Mouse (Mus musculus) heart, postnatal 0 days (tissue): ENCODE data around the gene Lpp. TPM values are rescaled to one million over a fixed set of nuclear protein-coding genes. Genes with fewer than 3 reads are reported as not detected.

Experiments
- ATAC-seq: fragments of 200-750 bp; cut with Nextera tagmentation; 2 replicates; pipeline ENCODE4 v1.8.0; 2017; ENCODE audit warnings: low read depth, moderate number of reproducible peaks, moderate library complexity; ENCODE audit not compliant: insufficient read depth
- DNase-seq: peaks from one replicate; pipeline ENCODE4 v3.0.0-alpha.2; 2016; ENCODE audit warnings: low spot score
- H3K27ac ChIP-seq: fragments of 300-500 bp; sonication (generic); 2 replicates; pipeline ENCODE4 v1.5.1; 2014; ENCODE audit warnings: low read depth, mild to moderate bottlenecking
- H3K27me3 ChIP-seq: fragments of 300-500 bp; sonication (generic); 2 replicates; pipeline ENCODE4 v1.6.1; 2014; ENCODE audit warnings: low read length, mixed read lengths; ENCODE audit not compliant: control insufficient read depth, insufficient read depth
- H3K36me3 ChIP-seq: fragments of 300-500 bp; sonication (generic); replicated peaks from 2 replicates; pipeline ENCODE4 v1.6.1; 2014; ENCODE audit warnings: low read length, mixed read lengths; ENCODE audit not compliant: control insufficient read depth, insufficient read depth
- H3K4me1 ChIP-seq: fragments of 300-500 bp; sonication (generic); 2 replicates; pipeline ENCODE4 v1.6.1; 2014; ENCODE audit warnings: antibody characterized with exemption; ENCODE audit not compliant: control insufficient read depth, insufficient read depth
- H3K4me2 ChIP-seq: fragments of 300-500 bp; sonication (generic); 2 replicates; pipeline ENCODE4 v1.6.1; 2014; ENCODE audit warnings: low read depth, mild to moderate bottlenecking, low read length, moderate library complexity
- H3K4me3 ChIP-seq: fragments of 300-500 bp; sonication (generic); 2 replicates; pipeline ENCODE4 v1.5.1; 2014; ENCODE audit warnings: low read depth, low read length
- H3K9ac ChIP-seq: fragments of 300-500 bp; sonication (generic); replicated peaks from 2 replicates; pipeline ENCODE4 v1.6.1; 2014; ENCODE audit warnings: low read depth, low read length, mixed read lengths
- H3K9me3 ChIP-seq: fragments of 300-500 bp; sonication (generic); replicated peaks from 2 replicates; pipeline ENCODE4 v1.6.1; 2016; ENCODE audit warnings: low read length; ENCODE audit not compliant: control insufficient read depth
- CTCF ChIP-seq: IDR thresholded peaks from 2 replicates; pipeline ENCODE4 v1.5.1; 2016; ENCODE audit warnings: antibody characterized with exemption, control low read depth, low read depth
- EP300 ChIP-seq: IDR thresholded peaks from 2 replicates; pipeline ENCODE4 v1.6.1; 2016; ENCODE audit warnings: antibody characterized with exemption, low read depth
- WGBS: fragments of 180-500 bp; shearing (Covaris S2); extraction: QIAGEN DNeasy Blood & Tissue Kit; methylation state at CpG from one replicate; pipeline ENCODE4 v1.1.7; 2014; 5-methylcytosine and 5-hydroxymethylcytosine counted together
- polyA plus RNA-seq: library from polyadenylated mRNA; unstranded; fragments of >200 nt; fragmentation: Nextera tagmentation; extraction: Ambion mirVana; gene quantifications from 2 replicates; pipeline ENCODE4 v1.2.1, GENCODE M21; 2015
- total RNA-seq: library from RNA; depleted of rRNA; stranded (reverse); fragments of >200 nt; gene quantifications from 2 replicates; pipeline ENCODE4 v1.2.3, GENCODE M21; 2014; ENCODE audit warnings: low replicate concordance

Gene Lpp
- total and polyA plus RNA-seq, 2 experiments from 2014 or later = 32.1 to 77.4 TPM

- Histone ChIP-seq H3K4me3 (no peak overlapping the region), H3K36me3 (no peaks in the 10 kb centered on the region; the same call in 1 of the 2 replicates), H3K4me2 (no peak overlapping the region), H3K9ac (0 out of 2 replicates have a peak overlapping the region, but pooled peaks have one; percentile 33), H3K4me1 (peaks cover 15% of the 10 kb centered on the region), H3K27me3 (no peaks in the 10 kb centered on the region), H3K9me3 (no peaks in the 10 kb centered on the region), H3K27ac (peak overlapping the region; percentile 61)
- no peak for TF ChIP-seq EP300
- TF ChIP-seq CTCF = no peak
- ATAC-seq = peak; percentile 79
- WGBS = 35% methylated on average over 5 of the region's 5 CpGs
- peak; percentile 74 for DNase-seq
Measured at GRCm38 (mm10) chr16:24465633-24466032, 72.3 kb downstream of the Lpp start.

GRCm38 (mm10) chr16:24467544-24468290, 74.4 kb downstream of the Lpp start:
- DNase-seq = no peak
- Histone ChIP-seq H3K9me3 (no peaks in the 10 kb centered on the region), H3K9ac (no peak overlapping the region), H3K27ac (no peak overlapping the region), H3K27me3 (no peaks in the 10 kb centered on the region), H3K4me1 (peaks cover 15% of the 10 kb centered on the region), H3K36me3 (peaks cover 16% of the 10 kb centered on the region; the same call in 1 of the 2 replicates), H3K4me2 (no peak overlapping the region), H3K4me3 (no peak overlapping the region)
- no peak for TF ChIP-seq EP300
- no peak for TF ChIP-seq CTCF
- WGBS = 84% methylated on average over 17 of the region's 17 CpGs
- ATAC-seq = no peak

GRCm38 (mm10) chr16:24469313-24469712, 76.0 kb downstream of the Lpp start:
- Histone ChIP-seq H3K4me1 (peaks cover 15% of the 10 kb centered on the region), H3K9me3 (no peaks in the 10 kb centered on the region), H3K4me2 (no peak overlapping the region), H3K27ac (no peak overlapping the region), H3K27me3 (no peaks in the 10 kb centered on the region), H3K36me3 (peaks cover 16% of the 10 kb centered on the region), H3K4me3 (no peak overlapping the region), H3K9ac (no peak overlapping the region)
- TF ChIP-seq EP300 (no peak), CTCF (no peak)
- WGBS = 61% methylated on average over 3 of the region's 3 CpGs
- DNase-seq (no peak), ATAC-seq (no peak)

- TF ChIP-seq CTCF = no peak
- TF ChIP-seq EP300 = no peak
- ATAC-seq = no peak
- H3K27ac ChIP-seq = no peak overlapping the region
- no peak overlapping the region for H3K4me3 ChIP-seq
- 78% methylated on average over 1 of the region's 1 CpGs for WGBS
- H3K27me3 ChIP-seq = no peaks in the 10 kb centered on the region
- H3K4me1 ChIP-seq = peaks cover 20% of the 10 kb centered on the region
- peaks cover 16% of the 10 kb centered on the region for H3K36me3 ChIP-seq
- no peaks in the 10 kb centered on the region for H3K9me3 ChIP-seq
- DNase-seq = no peak
- H3K4me2 ChIP-seq = no peak overlapping the region
- H3K9ac ChIP-seq = no peak overlapping the region
Measured at GRCm38 (mm10) chr16:24470601-24471000, 77.3 kb downstream of the Lpp start.

- Histone ChIP-seq H3K27ac (no peak overlapping the region), H3K36me3 (peaks cover 16% of the 10 kb centered on the region), H3K9ac (no peak overlapping the region), H3K4me3 (no peak overlapping the region), H3K27me3 (no peaks in the 10 kb centered on the region), H3K9me3 (no peaks in the 10 kb centered on the region), H3K4me2 (no peak overlapping the region), H3K4me1 (peaks cover 20% of the 10 kb centered on the region)
- ATAC-seq (no peak), DNase-seq (no peak)
- TF ChIP-seq EP300 = no peak
- TF ChIP-seq CTCF = no peak
- WGBS = 70% methylated on average over 4 of the region's 4 CpGs
Measured at GRCm38 (mm10) chr16:24471029-24471428, 77.7 kb downstream of the Lpp start.
